Mouse (Mus musculus): ENCODE measurements around the gene Camkv. TPM values are rescaled to one million over a fixed set of nuclear protein-coding genes. Genes with fewer than 3 reads are reported as not detected.

Gene Camkv
- total and polyA plus RNA-seq, 3 experiments, result not detected

DNA sequence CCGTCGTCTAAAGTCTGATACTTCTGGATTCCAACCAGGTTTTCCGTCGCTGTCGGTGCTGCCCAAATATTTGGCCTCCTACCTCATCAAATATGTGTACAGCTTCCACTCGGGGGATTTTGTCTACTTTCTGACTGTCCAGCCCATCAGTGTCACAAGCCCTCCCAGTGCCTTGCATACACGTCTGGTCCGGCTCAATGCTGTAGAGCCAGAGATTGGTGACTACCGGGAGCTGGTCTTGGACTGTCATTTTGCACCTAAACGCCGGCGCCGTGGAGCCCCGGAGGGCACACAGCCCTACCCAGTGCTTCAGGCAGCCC is 27.7 kb upstream of the Camkv start:
- dilution Hi-C loops (cut with MboI; ENCODE audit: extremely low pct_ligation_motif_present, extremely low pct_unique_long_range_greater_than_20kb, low sequenced_read_pairs), result no loop called here
- no peaks in the 10 kb centered on the region for H3K79me2 ChIP-seq (replicated peaks; ENCODE audit: control insufficient read depth, extremely low read depth, insufficient read depth, poor library complexity, severe bottlenecking)
- peaks cover 40% of the 10 kb centered on the region for H3K27me3 ChIP-seq (replicated peaks)
- H3K4me1 ChIP-seq (ENCODE audit: control insufficient read depth in 1 of 2, insufficient read depth in 2 of 2), result peaks cover 3 to 9% of the 10 kb centered on the region in 2 experiments; a peak in 2 of 4 replicates
- H3K9ac ChIP-seq (ENCODE audit: insufficient read depth, low read depth), result no peak overlapping the region
- H3K4me2 ChIP-seq (ENCODE audit: insufficient read depth, low read depth, poor library complexity, severe bottlenecking), result no peak overlapping the region
- no peak for DNase-seq (ENCODE audit: extremely low read depth)
- H3K4me3 ChIP-seq (replicated peaks in 1 of 3; ENCODE audit: low read depth in 2 of 3, low read length in 2 of 3, poor library complexity in 1 of 3), result no peak overlapping the region
- in situ Hi-C loops (cut with MboI; ENCODE audit: low pct_ligation_motif_present, low pct_unique_long_range_greater_than_20kb, low sequenced_read_pairs), result no loop called here
- H3K9me3 ChIP-seq (replicated peaks; ENCODE audit: low read length), result no peaks in the 10 kb centered on the region
- no peak overlapping the region for H3K27ac ChIP-seq (ENCODE audit: insufficient read depth, low read depth)
- H3K36me3 ChIP-seq (replicated peaks in 1 of 2; ENCODE audit: control insufficient read depth in 1 of 2, insufficient read depth in 1 of 2, low read length in 1 of 2), result peaks cover 4 to 9% of the 10 kb centered on the region in 2 experiments
- TF ChIP-seq MXI1 (IDR thresholded peaks at IDR 0.05; ENCODE audit: low read depth, low read length) (no peak), MAZ (IDR thresholded peaks at IDR 0.05; ENCODE audit: low read depth, low read length) (no peak), MEF2A (IDR thresholded peaks at IDR 0.05; ENCODE audit: borderline replicate concordance, low read depth, low read length) (no peak), ETS1 (conservative IDR thresholded peaks at IDR 0.05; ENCODE audit: low read depth, low read length) (no peak), EP300 (IDR thresholded peaks at IDR 0.05; ENCODE audit: low read length) (no peak)

DNA sequence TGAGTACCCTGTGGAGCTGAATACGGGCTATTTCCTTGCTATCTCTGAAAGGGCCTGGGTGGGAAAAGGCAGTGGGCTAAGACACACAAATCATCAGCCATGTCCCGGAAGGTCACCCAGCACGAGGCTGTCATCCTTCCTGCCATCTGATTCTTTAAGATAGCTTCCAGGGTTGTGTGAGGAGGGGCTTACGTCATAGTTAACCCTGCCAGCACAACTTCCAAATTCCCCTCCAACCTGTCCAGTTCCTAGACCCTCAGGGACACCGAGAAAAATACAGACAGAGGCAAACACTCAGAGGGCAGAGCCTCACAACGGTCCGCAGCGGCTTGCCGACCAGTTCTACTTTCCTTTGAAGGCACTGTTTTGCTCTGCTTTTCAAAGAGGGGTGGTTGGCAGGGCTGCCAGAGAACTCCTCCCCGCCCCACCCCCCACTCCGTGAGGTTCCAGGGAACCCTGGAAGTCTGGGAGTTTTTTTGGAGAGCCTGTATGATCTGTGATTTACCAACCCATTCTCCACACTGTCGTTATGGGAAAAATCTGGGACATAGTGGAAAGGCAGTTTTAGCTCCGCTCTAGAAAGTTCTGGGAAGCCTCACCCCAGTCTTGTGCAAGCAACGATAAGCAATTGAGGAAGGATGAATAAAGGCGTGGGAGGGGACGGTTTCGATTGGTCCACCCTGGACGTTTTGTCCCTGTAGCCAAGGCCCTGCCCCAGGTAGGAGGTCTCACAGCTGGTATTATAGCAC is 26.9 kb upstream of the Camkv start:
- no peak for DNase-seq (ENCODE audit: extremely low read depth)
- H3K4me2 ChIP-seq (ENCODE audit: insufficient read depth, low read depth, poor library complexity, severe bottlenecking), result no peak overlapping the region

DNA sequence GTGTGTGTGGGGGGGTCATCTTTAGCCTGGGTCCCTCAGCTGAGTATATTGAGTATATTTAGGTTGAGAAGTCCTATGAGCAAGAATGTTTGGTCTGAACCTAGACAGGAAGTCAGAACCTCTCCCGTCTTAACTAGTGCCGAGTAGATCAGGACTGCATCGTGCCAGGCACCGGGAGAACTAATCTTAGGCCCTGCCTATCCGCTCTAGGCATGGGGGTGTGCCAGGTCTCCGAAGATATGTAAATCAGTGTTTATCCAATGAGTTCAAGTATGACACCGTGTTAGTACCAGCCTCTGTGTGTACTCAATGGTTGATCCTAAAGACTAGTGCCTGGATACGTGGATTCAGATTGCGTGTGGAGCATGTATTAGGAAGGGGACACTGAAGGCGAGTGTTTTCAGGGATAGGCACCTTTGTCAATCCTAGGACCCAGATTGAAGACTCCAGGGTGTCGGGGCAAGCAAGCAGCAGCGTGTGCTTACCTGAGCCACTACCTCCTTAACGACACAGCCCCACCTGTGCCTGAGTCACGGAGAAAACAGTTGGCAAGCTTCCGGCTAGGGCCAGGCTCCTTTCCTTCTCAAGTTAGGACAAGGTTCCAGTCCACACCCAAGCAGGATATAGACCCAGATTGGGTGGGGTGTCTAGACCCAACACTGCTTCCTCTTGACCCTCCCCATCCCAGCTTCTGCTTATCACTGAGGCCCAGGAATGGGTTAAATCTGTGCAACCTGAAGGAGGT is 25.3 kb upstream of the Camkv start:
- no peaks in the 10 kb centered on the region for H3K79me2 ChIP-seq (replicated peaks; ENCODE audit: control insufficient read depth, extremely low read depth, insufficient read depth, poor library complexity, severe bottlenecking)
- no peak overlapping the region for H3K9ac ChIP-seq (ENCODE audit: insufficient read depth, low read depth)
- H3K36me3 ChIP-seq (replicated peaks in 1 of 2; ENCODE audit: control insufficient read depth in 1 of 2, insufficient read depth in 1 of 2, low read length in 1 of 2), result no peaks in the 10 kb centered on the region
- dilution Hi-C loops (cut with MboI; ENCODE audit: extremely low pct_ligation_motif_present, extremely low pct_unique_long_range_greater_than_20kb, low sequenced_read_pairs), result no loop called here
- no peak overlapping the region for H3K4me2 ChIP-seq (ENCODE audit: insufficient read depth, low read depth, poor library complexity, severe bottlenecking)
- H3K27me3 ChIP-seq (replicated peaks), result peaks cover 61% of the 10 kb centered on the region
- H3K4me3 ChIP-seq (replicated peaks in 1 of 3; ENCODE audit: low read depth in 2 of 3, low read length in 2 of 3, poor library complexity in 1 of 3), result no peak overlapping the region
- in situ Hi-C loops (cut with MboI; ENCODE audit: low pct_ligation_motif_present, low pct_unique_long_range_greater_than_20kb, low sequenced_read_pairs), result loop anchor here (5.0 kb wide), 1 partner anchor 157 kb away; no protein-coding TSS in a partner anchor
- H3K4me1 ChIP-seq (ENCODE audit: control insufficient read depth in 1 of 2, insufficient read depth in 2 of 2), result peaks cover 7 to 12% of the 10 kb centered on the region in 2 experiments
- no peak for TF ChIP-seq UBTF (IDR thresholded peaks at IDR 0.05; ENCODE audit: low read depth, low read length)
- TF ChIP-seq E2F4 (IDR thresholded peaks at IDR 0.05; ENCODE audit: insufficient replicate concordance, low read depth, low read length), result no peak
- no peak for TF ChIP-seq JUN (IDR thresholded peaks at IDR 0.05; ENCODE audit: insufficient read depth, low read depth, low read length)
- no peak for TF ChIP-seq TCF12 (IDR thresholded peaks at IDR 0.05; ENCODE audit: low read depth, low read length)
- TF ChIP-seq CHD2 (IDR thresholded peaks at IDR 0.05; ENCODE audit: low read length), result no peak
- no peak for TF ChIP-seq CHD1 (IDR thresholded peaks at IDR 0.05; ENCODE audit: low read depth, low read length)
- no peak for TF ChIP-seq MAX (IDR thresholded peaks at IDR 0.05; ENCODE audit: low read length)
- TF ChIP-seq KAT2A (IDR thresholded peaks at IDR 0.05; ENCODE audit: insufficient replicate concordance, low read length), result no peak
- no peak for TF ChIP-seq GABPA (IDR thresholded peaks at IDR 0.05; ENCODE audit: insufficient replicate concordance, low read depth, low read length)
- TF ChIP-seq POLR2AphosphoS2 (IDR thresholded peaks at IDR 0.05; ENCODE audit: low read depth, low read length), result no peak
- DNase-seq (ENCODE audit: extremely low read depth), result no peak
- no peak overlapping the region for H3K27ac ChIP-seq (ENCODE audit: insufficient read depth, low read depth)
- no peaks in the 10 kb centered on the region for H3K9me3 ChIP-seq (replicated peaks; ENCODE audit: low read length)

More for the DNA sequence above, 26.9 kb upstream of the Camkv start:
- Histone ChIP-seq H3K4me1 (ENCODE audit: control insufficient read depth in 1 of 2, insufficient read depth in 2 of 2) (peaks cover 3 to 9% of the 10 kb centered on the region in 2 experiments; a peak in 2 of 4 replicates), H3K79me2 (replicated peaks; ENCODE audit: control insufficient read depth, extremely low read depth, insufficient read depth, poor library complexity, severe bottlenecking) (no peaks in the 10 kb centered on the region), H3K36me3 (replicated peaks in 1 of 2; ENCODE audit: control insufficient read depth in 1 of 2, insufficient read depth in 1 of 2, low read length in 1 of 2) (peaks cover 0 to 2% of the 10 kb centered on the region in 2 experiments), H3K4me3 (replicated peaks in 1 of 3; ENCODE audit: low read depth in 2 of 3, low read length in 2 of 3, poor library complexity in 1 of 3) (no peak overlapping the region), H3K27ac (ENCODE audit: insufficient read depth, low read depth) (no peak overlapping the region), H3K27me3 (replicated peaks) (peaks cover 47% of the 10 kb centered on the region), H3K9ac (ENCODE audit: insufficient read depth, low read depth) (no peak overlapping the region), H3K9me3 (replicated peaks; ENCODE audit: low read length) (no peaks in the 10 kb centered on the region)
- dilution Hi-C loops (cut with MboI; ENCODE audit: extremely low pct_ligation_motif_present, extremely low pct_unique_long_range_greater_than_20kb, low sequenced_read_pairs), result no loop called here
- no peak for TF ChIP-seq SMC3 (IDR thresholded peaks at IDR 0.05; ENCODE audit: low read depth, low read length)
- TF ChIP-seq NELFE (IDR thresholded peaks at IDR 0.05; ENCODE audit: low read depth, low read length), result no peak
- in situ Hi-C loops (cut with MboI; ENCODE audit: low pct_ligation_motif_present, low pct_unique_long_range_greater_than_20kb, low sequenced_read_pairs), result no loop called here

Measured in CH12.LX (cell line).